Mouse (Mus musculus): ENCODE measurements at regions not wholly inside any gene's neighbourhood (a gene's known extent, or its start where the extent isn't known, plus 50 kb on each side); places are given as distances from the start of the nearest gene placed in this dataset.
"Not testable (repeated sequence)": the region's sequence is repeated elsewhere in the genome, so short reads cannot be mapped to it uniquely, and the experiment has no call there.

- not testable (repeated sequence) for H3K36me3 ChIP-seq (ENCODE audit: control insufficient read depth, insufficient read depth, low read length); H3K4me1 ChIP-seq (ENCODE audit: control insufficient read depth, insufficient read depth, low read length); ATAC-seq (ENCODE audit: insufficient number of reproducible peaks, low FRiP score, low TSS enrichment, low read depth); H3K4me3 ChIP-seq (ENCODE audit: low read depth, low read length); H3K9ac ChIP-seq (ENCODE audit: low read length); H3K4me2 ChIP-seq (ENCODE audit: low read depth, severe bottlenecking); H3K27me3 ChIP-seq (ENCODE audit: control insufficient read depth, insufficient read depth, low read length); H3K9me3 ChIP-seq (ENCODE audit: control insufficient read depth, low read length); DNase-seq (ENCODE audit: low spot score); H3K27ac ChIP-seq (replicated peaks; ENCODE audit: low read depth, low read length)
- WGBS, result 90% methylated on average over 8 of the region's 8 CpGs
Measured at GRCm38 (mm10) chr2:135558026-135558425, 100.8 kb upstream of the Plcb4 start.

GRCm38 (mm10) chr2:135559328-135559727 is 99.5 kb upstream of the Plcb4 start:
- DNase-seq (ENCODE audit: low spot score) (no peak), ATAC-seq (ENCODE audit: insufficient number of reproducible peaks, low FRiP score, low TSS enrichment, low read depth) (no peak)
- H3K4me3 ChIP-seq (ENCODE audit: low read depth, low read length), result no peak overlapping the region
- H3K9me3 ChIP-seq (ENCODE audit: control insufficient read depth, low read length), result no peaks in the 10 kb centered on the region
- no peaks in the 10 kb centered on the region for H3K4me1 ChIP-seq (ENCODE audit: control insufficient read depth, insufficient read depth, low read length)
- H3K27me3 ChIP-seq (ENCODE audit: control insufficient read depth, insufficient read depth, low read length), result no peaks in the 10 kb centered on the region
- no peak overlapping the region for H3K4me2 ChIP-seq (ENCODE audit: low read depth, severe bottlenecking)
- no peak overlapping the region for H3K9ac ChIP-seq (ENCODE audit: low read length)
- 56% methylated on average over 3 of the region's 3 CpGs for WGBS
- H3K36me3 ChIP-seq (ENCODE audit: control insufficient read depth, insufficient read depth, low read length), result no peaks in the 10 kb centered on the region
- no peak overlapping the region for H3K27ac ChIP-seq (replicated peaks; ENCODE audit: low read depth, low read length)

- no peak overlapping the region for H3K4me3 ChIP-seq (ENCODE audit: low read depth, low read length)
- whole genome bisulfite sequencing, result 86% methylated on average over 9 of the region's 9 CpGs
- H3K4me2 ChIP-seq (ENCODE audit: low read depth, severe bottlenecking), result no peak overlapping the region
- H3K27ac ChIP-seq (replicated peaks; ENCODE audit: low read depth, low read length), result no peak overlapping the region
- H3K27me3 ChIP-seq (ENCODE audit: control insufficient read depth, insufficient read depth, low read length), result no peaks in the 10 kb centered on the region
- H3K36me3 ChIP-seq (ENCODE audit: control insufficient read depth, insufficient read depth, low read length), result no peaks in the 10 kb centered on the region
- H3K4me1 ChIP-seq (ENCODE audit: control insufficient read depth, insufficient read depth, low read length), result no peaks in the 10 kb centered on the region
- no peak for DNase-seq (ENCODE audit: low spot score)
- no peak overlapping the region for H3K9ac ChIP-seq (ENCODE audit: low read length)
- no peak for ATAC-seq (ENCODE audit: insufficient number of reproducible peaks, low FRiP score, low TSS enrichment, low read depth)
- no peaks in the 10 kb centered on the region for H3K9me3 ChIP-seq (ENCODE audit: control insufficient read depth, low read length)
Measured at GRCm38 (mm10) chr2:135559933-135560710, 98.7 kb upstream of the Plcb4 start.

GRCm38 (mm10) chr2:135560856-135561255 is 98.0 kb upstream of the Plcb4 start:
- Histone ChIP-seq H3K4me1 (ENCODE audit: control insufficient read depth, insufficient read depth, low read length) (no peaks in the 10 kb centered on the region), H3K4me2 (ENCODE audit: low read depth, severe bottlenecking) (no peak overlapping the region), H3K9ac (ENCODE audit: low read length) (no peak overlapping the region), H3K4me3 (ENCODE audit: low read depth, low read length) (no peak overlapping the region), H3K36me3 (ENCODE audit: control insufficient read depth, insufficient read depth, low read length) (no peaks in the 10 kb centered on the region), H3K27me3 (ENCODE audit: control insufficient read depth, insufficient read depth, low read length) (no peaks in the 10 kb centered on the region), H3K27ac (replicated peaks; ENCODE audit: low read depth, low read length) (no peak overlapping the region), H3K9me3 (ENCODE audit: control insufficient read depth, low read length) (no peaks in the 10 kb centered on the region)
- 93% methylated on average over 1 of the region's 1 CpGs for WGBS
- DNase-seq (ENCODE audit: low spot score), result no peak
- no peak for ATAC-seq (ENCODE audit: insufficient number of reproducible peaks, low FRiP score, low TSS enrichment, low read depth)

GRCm38 (mm10) chr2:135561716-135562115 is 97.1 kb upstream of the Plcb4 start:
- no peaks in the 10 kb centered on the region for H3K27me3 ChIP-seq (ENCODE audit: control insufficient read depth, insufficient read depth, low read length)
- DNase-seq (ENCODE audit: low spot score), result no peak
- WGBS, result 66% methylated on average over 7 of the region's 7 CpGs

GRCm38 (mm10) chr2:135562140-135562890 is 96.5 kb upstream of the Plcb4 start:
- H3K4me2 ChIP-seq (ENCODE audit: low read depth, severe bottlenecking), result no peak overlapping the region
- WGBS, result 90% methylated on average over 10 of the region's 10 CpGs
- no peaks in the 10 kb centered on the region for H3K27me3 ChIP-seq (ENCODE audit: control insufficient read depth, insufficient read depth, low read length)
- H3K9me3 ChIP-seq (ENCODE audit: control insufficient read depth, low read length), result no peaks in the 10 kb centered on the region
- ATAC-seq (ENCODE audit: insufficient number of reproducible peaks, low FRiP score, low TSS enrichment, low read depth) (no peak), DNase-seq (ENCODE audit: low spot score) (no peak)
- no peak overlapping the region for H3K4me3 ChIP-seq (ENCODE audit: low read depth, low read length)
- no peaks in the 10 kb centered on the region for H3K36me3 ChIP-seq (ENCODE audit: control insufficient read depth, insufficient read depth, low read length)
- no peak overlapping the region for H3K9ac ChIP-seq (ENCODE audit: low read length)
- no peak overlapping the region for H3K27ac ChIP-seq (replicated peaks; ENCODE audit: low read depth, low read length)
- no peaks in the 10 kb centered on the region for H3K4me1 ChIP-seq (ENCODE audit: control insufficient read depth, insufficient read depth, low read length)

More at GRCm38 (mm10) chr2:135561716-135562115, 97.1 kb upstream of the Plcb4 start:
- Histone ChIP-seq H3K36me3 (ENCODE audit: control insufficient read depth, insufficient read depth, low read length) (no peaks in the 10 kb centered on the region), H3K4me2 (ENCODE audit: low read depth, severe bottlenecking) (no peak overlapping the region), H3K27ac (replicated peaks; ENCODE audit: low read depth, low read length) (no peak overlapping the region), H3K9me3 (ENCODE audit: control insufficient read depth, low read length) (no peaks in the 10 kb centered on the region), H3K4me1 (ENCODE audit: control insufficient read depth, insufficient read depth, low read length) (no peaks in the 10 kb centered on the region), H3K4me3 (ENCODE audit: low read depth, low read length) (no peak overlapping the region), H3K9ac (ENCODE audit: low read length) (no peak overlapping the region)
- ATAC-seq (ENCODE audit: insufficient number of reproducible peaks, low FRiP score, low TSS enrichment, low read depth), result no peak

GRCm38 (mm10) chr2:135564231-135564630 is 94.6 kb upstream of the Plcb4 start:
- DNase-seq (ENCODE audit: low spot score), result no peak
- WGBS, result 70% methylated on average over 4 of the region's 4 CpGs

GRCm38 (mm10) chr2:135568350-135568749 is 90.5 kb upstream of the Plcb4 start:
- Histone ChIP-seq H3K4me3 (ENCODE audit: low read depth, low read length) (no peak overlapping the region), H3K9me3 (ENCODE audit: control insufficient read depth, low read length) (no peaks in the 10 kb centered on the region), H3K36me3 (ENCODE audit: control insufficient read depth, insufficient read depth, low read length) (no peaks in the 10 kb centered on the region), H3K9ac (ENCODE audit: low read length) (no peak overlapping the region), H3K4me2 (ENCODE audit: low read depth, severe bottlenecking) (no peak overlapping the region), H3K27ac (replicated peaks; ENCODE audit: low read depth, low read length) (no peak overlapping the region), H3K27me3 (ENCODE audit: control insufficient read depth, insufficient read depth, low read length) (no peaks in the 10 kb centered on the region), H3K4me1 (ENCODE audit: control insufficient read depth, insufficient read depth, low read length) (no peaks in the 10 kb centered on the region)
- DNase-seq (ENCODE audit: low spot score) (no peak), ATAC-seq (ENCODE audit: insufficient number of reproducible peaks, low FRiP score, low TSS enrichment, low read depth) (no peak)
- WGBS, result 79% methylated on average over 2 of the region's 2 CpGs

More at GRCm38 (mm10) chr2:135564231-135564630, 94.6 kb upstream of the Plcb4 start:
- Histone ChIP-seq H3K4me3 (ENCODE audit: low read depth, low read length) (no peak overlapping the region), H3K9ac (ENCODE audit: low read length) (no peak overlapping the region), H3K27ac (replicated peaks; ENCODE audit: low read depth, low read length) (no peak overlapping the region), H3K36me3 (ENCODE audit: control insufficient read depth, insufficient read depth, low read length) (no peaks in the 10 kb centered on the region), H3K9me3 (ENCODE audit: control insufficient read depth, low read length) (no peaks in the 10 kb centered on the region), H3K4me2 (ENCODE audit: low read depth, severe bottlenecking) (no peak overlapping the region), H3K4me1 (ENCODE audit: control insufficient read depth, insufficient read depth, low read length) (no peaks in the 10 kb centered on the region), H3K27me3 (ENCODE audit: control insufficient read depth, insufficient read depth, low read length) (no peaks in the 10 kb centered on the region)
- ATAC-seq (ENCODE audit: insufficient number of reproducible peaks, low FRiP score, low TSS enrichment, low read depth), result no peak
